Mouse (Mus musculus): ENCODE measurements around the gene Xrn2. TPM values are rescaled to one million over a fixed set of nuclear protein-coding genes. Genes with fewer than 3 reads are reported as not detected.
A peak's percentile ranks its signal among the peaks of the same experiment; 100 is the strongest.

Gene Xrn2
- polyA plus RNA-seq, 1 experiment from 2014 or later, result 93.4 TPM

DNA sequence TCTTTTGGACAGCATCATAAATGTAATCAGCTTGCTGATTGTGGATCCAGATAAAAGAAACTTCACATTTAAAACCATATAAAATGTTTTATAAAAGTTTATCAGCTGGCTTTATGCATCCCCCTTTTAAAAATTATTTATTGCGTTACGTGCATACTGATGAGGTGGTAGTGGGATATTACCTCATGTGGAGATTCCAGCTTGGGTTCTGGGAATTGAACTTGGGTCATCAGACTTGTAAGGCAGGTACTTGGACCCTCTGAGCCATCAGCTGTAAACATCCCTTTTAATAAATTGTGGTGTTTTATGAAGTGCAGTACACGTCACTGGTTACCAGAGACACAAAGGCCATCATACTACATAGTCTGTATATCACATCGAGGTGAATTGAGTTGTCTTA lies 61.6 kb downstream of the Xrn2 start:
- Histone ChIP-seq H3K4me2 (ENCODE audit: low read length) (no peak overlapping the region), H3K4me3 (ENCODE audit: low read depth, low read length) (no peak overlapping the region), H3K27me3 (replicated peaks; ENCODE audit: control insufficient read depth, insufficient read depth, low read length) (peaks cover 8% of the 10 kb centered on the region; the same call in 1 of the 2 replicates), H3K27ac (ENCODE audit: low read depth, low read length) (no peak overlapping the region), H3K36me3 (ENCODE audit: control insufficient read depth, insufficient read depth, low read length) (peaks cover 23% of the 10 kb centered on the region), H3K4me1 (ENCODE audit: control insufficient read depth, insufficient read depth, low read length) (no peaks in the 10 kb centered on the region), H3K9ac (ENCODE audit: low read length) (no peak overlapping the region), H3K9me3 (replicated peaks; ENCODE audit: control insufficient read depth, low read length) (no peaks in the 10 kb centered on the region)
- peak; percentile 65 for ATAC-seq
- DNase-seq (ENCODE audit: low spot score), result peak; percentile 10
- WGBS, result 41% methylated on average over 4 of the region's 4 CpGs

DNA sequence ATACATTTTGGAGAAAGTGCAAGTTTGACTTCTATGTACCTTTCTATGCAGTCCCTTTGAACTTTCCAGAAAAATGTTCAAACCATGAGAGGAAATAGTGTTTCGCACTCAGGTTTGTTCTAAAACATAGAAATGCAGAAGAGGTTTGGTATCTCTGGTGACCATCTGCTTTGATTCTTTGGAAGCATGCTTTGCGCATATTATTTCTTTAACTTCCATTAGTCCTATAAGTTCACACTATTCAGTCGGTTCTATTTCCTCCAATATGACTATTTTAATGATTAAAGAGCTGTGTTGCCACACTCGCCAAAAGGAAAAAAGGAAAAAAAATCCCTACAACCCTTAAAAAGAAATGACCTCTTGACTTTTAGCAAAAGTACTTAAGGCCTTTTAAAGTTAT lies 69.6 kb downstream of the Xrn2 start:
- ATAC-seq, result no peak
- 64% methylated on average over 4 of the region's 4 CpGs for WGBS
- no peak for DNase-seq (ENCODE audit: low spot score)

DNA sequence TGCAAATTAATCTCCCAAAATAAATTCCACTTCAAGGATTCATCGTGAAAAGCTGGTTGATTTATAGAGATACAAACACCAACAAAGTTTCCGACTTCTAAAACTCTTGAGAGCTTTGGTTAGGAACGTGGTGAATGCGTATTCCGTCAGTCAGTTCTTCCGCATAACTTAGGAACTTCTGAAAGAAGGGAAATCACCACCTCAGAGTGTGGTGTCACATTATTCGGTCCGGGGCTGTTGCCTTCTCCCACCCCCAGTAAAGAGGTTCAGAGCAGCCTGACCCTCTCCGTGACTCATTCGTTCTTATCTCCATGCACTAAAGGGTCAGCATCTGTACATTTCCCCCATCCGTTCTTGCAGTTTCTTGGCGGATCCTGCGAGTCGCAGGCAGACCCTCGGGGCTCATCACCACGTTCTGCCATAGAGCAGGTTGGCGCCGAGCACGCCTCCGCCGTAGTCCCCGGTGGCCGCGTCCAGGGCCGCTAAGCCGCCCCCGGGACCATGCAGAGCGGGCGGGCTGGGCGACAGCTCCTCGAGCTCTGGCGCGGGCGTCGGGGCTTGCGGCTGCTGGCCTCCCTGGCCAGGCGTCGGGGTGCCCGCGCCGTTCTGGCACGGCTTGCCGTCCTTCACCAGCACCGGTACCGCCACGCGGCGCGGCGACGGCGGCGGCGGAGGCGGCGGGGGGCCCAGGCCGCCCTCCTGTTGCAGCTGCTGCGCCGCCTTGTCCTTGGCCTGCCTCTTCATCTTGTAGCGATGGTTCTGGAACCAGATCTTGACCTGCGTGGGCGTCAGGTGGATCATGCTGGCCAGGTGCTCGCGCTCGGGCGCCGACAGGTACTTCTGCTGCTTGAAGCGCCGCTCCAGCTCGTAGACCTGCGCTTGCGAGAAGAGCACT lies 70.9 kb downstream of the Xrn2 start:
- no peak overlapping the region for H3K9ac ChIP-seq (ENCODE audit: low read length)
- DNase-seq (ENCODE audit: low spot score) (peak; percentile 27), ATAC-seq (peak; percentile 52)
- no peaks in the 10 kb centered on the region for H3K36me3 ChIP-seq (ENCODE audit: control insufficient read depth, insufficient read depth, low read length)
- peak overlapping the region; percentile 26 for H3K4me3 ChIP-seq (ENCODE audit: low read depth, low read length)
- under 1% methylated on average over 71 of the region's 72 CpGs for WGBS
- peaks cover 4% of the 10 kb centered on the region; the same call in 1 of the 2 replicates for H3K4me1 ChIP-seq (ENCODE audit: control insufficient read depth, insufficient read depth, low read length)
- H3K4me2 ChIP-seq (ENCODE audit: low read length), result 0 out of 2 replicates have a peak overlapping the region, but pooled peaks have one; percentile 43
- peaks cover 90% of the 10 kb centered on the region for H3K27me3 ChIP-seq (replicated peaks; ENCODE audit: control insufficient read depth, insufficient read depth, low read length)
- peak overlapping the region; percentile 52; the same call in 1 of the 2 replicates for H3K27ac ChIP-seq (ENCODE audit: low read depth, low read length)
- no peaks in the 10 kb centered on the region for H3K9me3 ChIP-seq (replicated peaks; ENCODE audit: control insufficient read depth, low read length)

More for the DNA sequence above, 69.6 kb downstream of the Xrn2 start:
- H3K27ac ChIP-seq (ENCODE audit: low read depth, low read length), result no peak overlapping the region
- no peak overlapping the region for H3K4me2 ChIP-seq (ENCODE audit: low read length)
- H3K4me1 ChIP-seq (ENCODE audit: control insufficient read depth, insufficient read depth, low read length), result peaks cover 4% of the 10 kb centered on the region; the same call in 1 of the 2 replicates
- H3K27me3 ChIP-seq (replicated peaks; ENCODE audit: control insufficient read depth, insufficient read depth, low read length), result peaks cover 81% of the 10 kb centered on the region
- no peaks in the 10 kb centered on the region for H3K9me3 ChIP-seq (replicated peaks; ENCODE audit: control insufficient read depth, low read length)
- no peak overlapping the region for H3K9ac ChIP-seq (ENCODE audit: low read length)
- no peaks in the 10 kb centered on the region for H3K36me3 ChIP-seq (ENCODE audit: control insufficient read depth, insufficient read depth, low read length)
- no peak overlapping the region for H3K4me3 ChIP-seq (ENCODE audit: low read depth, low read length)

DNA sequence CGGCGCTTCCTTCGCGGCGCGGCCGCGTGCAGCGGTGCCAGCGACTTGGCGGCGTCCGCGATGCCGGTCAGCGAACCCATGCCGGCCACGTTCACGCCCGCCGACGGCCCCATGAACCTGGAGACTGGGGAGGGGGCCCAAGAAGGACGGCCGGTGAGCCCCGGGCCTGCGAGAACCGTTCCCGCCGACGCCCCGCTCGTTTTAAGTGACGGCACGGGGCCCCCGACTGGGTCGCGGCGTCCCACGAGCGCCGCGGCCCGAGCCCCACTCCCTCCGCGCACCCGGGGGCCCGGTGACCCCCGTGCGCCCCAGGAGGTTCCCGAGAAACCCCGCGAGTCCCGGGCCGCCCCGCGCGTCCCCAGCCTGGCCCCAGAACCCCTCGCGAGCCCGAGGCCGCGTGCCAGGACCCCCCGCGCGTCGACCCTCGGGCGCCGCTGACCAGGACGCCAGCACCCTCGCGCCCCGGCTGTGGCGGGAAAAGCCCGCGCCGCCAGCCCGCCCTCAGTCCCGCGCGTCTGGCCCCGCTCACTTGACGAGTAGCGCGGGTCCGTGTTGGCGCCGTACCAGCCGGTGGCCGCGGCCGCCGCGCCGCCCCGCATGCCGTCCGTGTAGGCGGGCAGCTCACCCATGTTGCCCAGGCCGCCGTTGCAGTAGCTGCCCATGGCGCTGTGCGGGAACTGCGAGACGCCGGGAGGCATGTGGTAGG lies 71.7 kb downstream of the Xrn2 start:
- H3K27me3 ChIP-seq (replicated peaks; ENCODE audit: control insufficient read depth, insufficient read depth, low read length), result peaks cover 82% of the 10 kb centered on the region
- no peaks in the 10 kb centered on the region for H3K36me3 ChIP-seq (ENCODE audit: control insufficient read depth, insufficient read depth, low read length)
- peak; percentile 16 for DNase-seq (ENCODE audit: low spot score)
- H3K27ac ChIP-seq (ENCODE audit: low read depth, low read length), result peak overlapping the region; percentile 52; the same call in 1 of the 2 replicates
- H3K9ac ChIP-seq (ENCODE audit: low read length), result no peak overlapping the region; the same call in 1 of the 2 replicates
- peak overlapping the region; percentile 26 for H3K4me3 ChIP-seq (ENCODE audit: low read depth, low read length)
- H3K9me3 ChIP-seq (replicated peaks; ENCODE audit: control insufficient read depth, low read length), result no peaks in the 10 kb centered on the region
- ATAC-seq, result peak; percentile 56
- peaks cover 4% of the 10 kb centered on the region; the same call in 1 of the 2 replicates for H3K4me1 ChIP-seq (ENCODE audit: control insufficient read depth, insufficient read depth, low read length)
- H3K4me2 ChIP-seq (ENCODE audit: low read length), result peak overlapping the region; percentile 43
- WGBS, result under 1% methylated on average over 90 of the region's 106 CpGs

DNA sequence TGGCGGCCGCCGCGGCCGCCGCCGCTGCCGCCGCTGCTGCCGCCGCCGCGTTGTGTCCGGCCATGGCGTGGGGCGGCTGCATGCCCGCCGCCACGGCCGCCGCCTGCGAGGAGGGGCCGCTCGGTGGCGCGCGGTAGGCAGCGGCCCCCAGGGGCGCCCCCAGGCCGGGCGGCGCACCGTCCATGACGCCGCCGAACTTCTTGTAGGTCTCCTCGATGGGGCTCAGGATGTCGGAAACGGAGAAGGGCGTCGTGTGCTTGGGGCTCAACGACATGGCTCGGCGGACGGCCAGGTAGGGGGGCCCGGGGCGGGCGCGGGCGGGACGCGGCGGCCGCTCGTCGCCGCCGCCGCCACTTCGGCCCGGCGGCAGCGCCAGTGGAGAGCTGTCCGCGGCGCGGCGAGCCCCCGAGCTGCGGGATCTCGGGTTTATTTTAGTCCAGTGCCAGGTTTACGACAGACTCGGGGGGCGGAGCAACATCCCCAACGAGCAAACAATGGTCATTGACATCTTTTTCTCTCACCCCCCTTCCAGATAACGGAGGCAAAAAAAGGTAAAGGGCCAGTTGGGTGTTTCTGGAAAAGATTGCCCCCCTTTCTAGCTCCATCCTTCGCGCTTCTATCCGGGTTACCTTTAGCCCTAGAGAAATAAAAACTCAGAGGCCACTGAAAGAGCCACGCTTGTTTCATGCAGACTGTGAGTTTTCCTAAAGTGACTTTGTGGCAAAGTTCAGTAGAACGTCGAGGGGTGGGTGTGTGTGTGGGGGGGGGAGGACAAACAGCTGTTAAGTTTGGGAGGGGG lies 72.5 kb downstream of the Xrn2 start, which contains the start of gene Nkx2-4:
TSS of gene Nkx2-4 (minus strand) at position 374 of the 799 bp plus-strand sequence.
- peak within 1 kb of the TSS; percentile 21; the same call in 1 of the 2 replicates for H3K9ac ChIP-seq (ENCODE audit: low read length)
- peaks cover 4% of the 10 kb centered on the region; the same call in 1 of the 2 replicates for H3K4me1 ChIP-seq (ENCODE audit: control insufficient read depth, insufficient read depth, low read length)
- no peaks in the 10 kb centered on the region for H3K36me3 ChIP-seq (ENCODE audit: control insufficient read depth, insufficient read depth, low read length)
- no peaks in the 10 kb centered on the region for H3K9me3 ChIP-seq (replicated peaks; ENCODE audit: control insufficient read depth, low read length)
- WGBS, result 1% methylated on average over 76 of the region's 82 CpGs
- peak within 1 kb of the TSS; percentile 52; the same call in 1 of the 2 replicates for H3K27ac ChIP-seq (ENCODE audit: low read depth, low read length)
- peak; percentile 35 for ATAC-seq
- peak within 1 kb of the TSS; percentile 26 for H3K4me3 ChIP-seq (ENCODE audit: low read depth, low read length)
- peaks cover 80% of the 10 kb centered on the region for H3K27me3 ChIP-seq (replicated peaks; ENCODE audit: control insufficient read depth, insufficient read depth, low read length)
- H3K4me2 ChIP-seq (ENCODE audit: low read length), result peak within 1 kb of the TSS; percentile 43
- DNase-seq (ENCODE audit: low spot score), result peak; percentile 33

DNA sequence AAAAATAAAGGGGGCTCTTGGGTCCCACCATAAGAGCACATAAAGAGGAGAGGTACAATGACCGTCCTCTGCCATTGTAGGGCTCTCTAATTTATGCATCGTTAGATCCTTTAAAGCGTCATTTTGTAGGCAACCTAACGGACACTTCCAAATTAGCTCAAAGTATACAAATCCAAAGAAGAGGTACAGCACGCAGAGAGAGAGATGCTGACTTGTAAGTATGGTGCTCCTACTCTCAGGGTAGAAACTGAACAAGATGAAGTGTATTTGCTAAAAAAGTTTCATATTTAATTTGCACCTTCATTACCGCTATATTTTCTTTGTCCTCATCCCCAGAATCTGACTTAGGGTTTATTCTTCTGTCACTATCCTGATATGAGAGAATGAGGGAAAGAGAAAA lies 73.1 kb downstream of the Xrn2 start:
- Histone ChIP-seq H3K36me3 (ENCODE audit: control insufficient read depth, insufficient read depth, low read length) (no peaks in the 10 kb centered on the region), H3K4me2 (ENCODE audit: low read length) (no peak overlapping the region), H3K9ac (ENCODE audit: low read length) (no peak overlapping the region), H3K9me3 (replicated peaks; ENCODE audit: control insufficient read depth, low read length) (no peaks in the 10 kb centered on the region), H3K27me3 (replicated peaks; ENCODE audit: control insufficient read depth, insufficient read depth, low read length) (peaks cover 76% of the 10 kb centered on the region), H3K4me3 (ENCODE audit: low read depth, low read length) (no peak overlapping the region), H3K4me1 (ENCODE audit: control insufficient read depth, insufficient read depth, low read length) (peaks cover 4% of the 10 kb centered on the region; the same call in 1 of the 2 replicates), H3K27ac (ENCODE audit: low read depth, low read length) (no peak overlapping the region)
- DNase-seq (ENCODE audit: low spot score) (peak; percentile 4), ATAC-seq (no peak)
- WGBS, result 5% methylated on average over 6 of the region's 6 CpGs

DNA sequence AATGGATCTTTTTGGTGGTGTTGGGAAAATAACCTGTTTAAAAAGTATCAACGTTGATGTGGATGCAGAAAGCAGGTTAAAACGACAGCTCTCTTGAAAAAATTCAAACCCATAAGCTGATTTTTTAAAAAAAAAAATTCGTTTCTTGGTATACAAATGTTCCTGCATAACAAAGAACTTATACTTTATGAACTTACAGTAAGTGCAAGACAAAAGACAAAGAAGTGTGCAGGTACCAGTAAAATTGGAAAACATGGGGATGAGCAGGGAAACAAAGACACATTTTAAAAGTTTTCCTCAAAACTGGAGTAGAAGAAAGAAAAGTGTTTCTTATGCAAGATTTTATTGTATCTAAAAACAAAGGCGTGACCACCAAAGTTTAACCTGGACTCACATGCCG lies 73.6 kb downstream of the Xrn2 start:
- 10% methylated on average over 5 of the region's 5 CpGs for WGBS
- peaks cover 71% of the 10 kb centered on the region for H3K27me3 ChIP-seq (replicated peaks; ENCODE audit: control insufficient read depth, insufficient read depth, low read length)
- ATAC-seq, result no peak
- no peak overlapping the region for H3K9ac ChIP-seq (ENCODE audit: low read length)
- no peaks in the 10 kb centered on the region for H3K36me3 ChIP-seq (ENCODE audit: control insufficient read depth, insufficient read depth, low read length)
- H3K9me3 ChIP-seq (replicated peaks; ENCODE audit: control insufficient read depth, low read length), result no peaks in the 10 kb centered on the region
- no peak overlapping the region for H3K4me3 ChIP-seq (ENCODE audit: low read depth, low read length)
- peaks cover 4% of the 10 kb centered on the region; the same call in 1 of the 2 replicates for H3K4me1 ChIP-seq (ENCODE audit: control insufficient read depth, insufficient read depth, low read length)
- DNase-seq (ENCODE audit: low spot score), result no peak
- H3K4me2 ChIP-seq (ENCODE audit: low read length), result no peak overlapping the region
- H3K27ac ChIP-seq (ENCODE audit: low read depth, low read length), result no peak overlapping the region

DNA sequence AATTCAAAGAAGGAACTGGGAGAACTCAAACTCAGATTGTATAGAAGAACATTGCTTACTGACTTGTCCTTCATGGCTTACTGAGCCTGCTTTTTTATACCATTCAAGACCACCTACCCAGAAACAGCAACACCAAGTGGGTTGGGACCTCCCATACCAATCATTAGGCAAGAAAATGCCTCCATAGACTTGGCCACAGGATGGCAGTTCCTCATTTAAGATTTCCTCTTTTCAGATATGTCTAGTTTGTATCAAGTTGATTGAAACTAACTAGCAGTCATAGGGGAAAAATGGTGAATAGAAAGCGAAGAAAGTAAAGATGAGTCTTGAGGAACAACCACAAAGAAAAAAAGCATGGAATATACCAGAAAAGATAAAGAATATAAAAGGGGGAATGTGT lies 106.9 kb downstream of the Xrn2 start:
- Histone ChIP-seq H3K4me3 (ENCODE audit: low read depth, low read length) (no peak overlapping the region), H3K4me2 (ENCODE audit: low read length) (no peak overlapping the region), H3K4me1 (ENCODE audit: control insufficient read depth, insufficient read depth, low read length) (no peaks in the 10 kb centered on the region), H3K36me3 (ENCODE audit: control insufficient read depth, insufficient read depth, low read length) (no peaks in the 10 kb centered on the region), H3K27ac (ENCODE audit: low read depth, low read length) (no peak overlapping the region), H3K27me3 (replicated peaks; ENCODE audit: control insufficient read depth, insufficient read depth, low read length) (no peaks in the 10 kb centered on the region), H3K9ac (ENCODE audit: low read length) (no peak overlapping the region), H3K9me3 (replicated peaks; ENCODE audit: control insufficient read depth, low read length) (no peaks in the 10 kb centered on the region)
- DNase-seq (ENCODE audit: low spot score) (no peak), ATAC-seq (no peak)
- WGBS, result 95% methylated on average over 1 of the region's 1 CpGs

Data from forebrain, embryonic 14.5 days (tissue).